Mouse (Mus musculus) CH12.LX (cell line): ENCODE measurements around the gene Arhgap42. TPM values are rescaled to one million over a fixed set of nuclear protein-coding genes. Genes with fewer than 3 reads are reported as not detected.

Experiments used
- DNase-seq: peaks from one replicate; pipeline ENCODE4 v3.0.0-alpha.2; 2013; ENCODE audit errors: extremely low read depth
- H3K27ac ChIP-seq: 2 replicates; pipeline ENCODE4 v1.5.1; 2012; ENCODE audit warnings: low read depth, mild to moderate bottlenecking, control low read depth, moderate library complexity; ENCODE audit not compliant: insufficient read depth
- H3K27me3 ChIP-seq: replicated peaks from 2 replicates; pipeline ENCODE3; 2012; ENCODE audit warnings: inconsistent platforms
- H3K36me3 ChIP-seq, 2 experiments: replicated peaks in 1 of 2; 2 replicates each; pipeline versions ENCODE3 to v1.6.1; 2012; ENCODE audit warnings: inconsistent platforms in 1 of 2, low read length in 1 of 2, mild to moderate bottlenecking in 1 of 2, mixed read lengths in 1 of 2, moderate library complexity in 1 of 2; ENCODE audit not compliant: control insufficient read depth in 1 of 2, insufficient read depth in 1 of 2
- H3K4me1 ChIP-seq, 2 experiments: 2 replicates each; pipeline ENCODE4 v1.6.1; 2012; ENCODE audit warnings: inconsistent platforms in 1 of 2, moderate library complexity in 1 of 2; ENCODE audit not compliant: insufficient read depth in 2 of 2, control insufficient read depth in 1 of 2
- H3K4me2 ChIP-seq: 2 replicates; pipeline ENCODE4 v1.6.1; 2012; ENCODE audit warnings: low read depth, mild to moderate bottlenecking, control low read depth; ENCODE audit not compliant: poor library complexity, insufficient read depth, severe bottlenecking
- H3K4me3 ChIP-seq, 3 experiments: fragments of 150-350 bp in 1 of 3; sonication (generic) in 1 of 3; replicated peaks in 1 of 3; 2 replicates each; pipeline versions ENCODE3 to v1.5.1; 2011 to 2012; ENCODE audit warnings: low read depth in 2 of 3, low read length in 2 of 3, mild to moderate bottlenecking in 2 of 3, moderate library complexity in 2 of 3, control low read depth in 1 of 3, improper control_type of control experiment in 1 of 3, inconsistent platforms in 1 of 3, mixed read lengths in 1 of 3; ENCODE audit not compliant: poor library complexity in 1 of 3
- H3K79me2 ChIP-seq: replicated peaks from 2 replicates; pipeline ENCODE4 v1.6.1; 2012; ENCODE audit warnings: mild to moderate bottlenecking, moderate library complexity; ENCODE audit not compliant: control insufficient read depth, poor library complexity, insufficient read depth, severe bottlenecking; ENCODE audit errors: extremely low read depth
- H3K9ac ChIP-seq: 2 replicates; pipeline ENCODE4 v1.6.1; 2012; ENCODE audit warnings: low read depth, mild to moderate bottlenecking, control low read depth, moderate library complexity; ENCODE audit not compliant: insufficient read depth
- H3K9me3 ChIP-seq: replicated peaks from 2 replicates; pipeline ENCODE3; 2012; ENCODE audit warnings: low read length, inconsistent platforms, mixed read lengths
- BHLHE40 ChIP-seq: IDR thresholded peaks from 2 replicates; pipeline ENCODE4 v1.6.1; 2011; ENCODE audit warnings: mild to moderate bottlenecking, low read depth, low read length, improper control_type of control experiment
- CHD1 ChIP-seq: IDR thresholded peaks from 2 replicates; pipeline ENCODE4 v1.6.1; 2012; ENCODE audit warnings: low read depth, low read length, improper control_type of control experiment, inconsistent platforms
- E2F4 ChIP-seq: IDR thresholded peaks from 2 replicates; pipeline ENCODE4 v1.6.1; 2011; ENCODE audit warnings: low read depth, low read length, improper control_type of control experiment; ENCODE audit not compliant: insufficient replicate concordance
- GABPA ChIP-seq: IDR thresholded peaks from 2 replicates; pipeline ENCODE4 v1.6.1; 2012; ENCODE audit warnings: low read depth, low read length, improper control_type of control experiment, inconsistent platforms; ENCODE audit not compliant: insufficient replicate concordance
- JUND ChIP-seq: conservative IDR thresholded peaks from 2 replicates; pipeline ENCODE4 v1.6.1; 2011; ENCODE audit warnings: low read depth, low read length, improper control_type of control experiment
- KAT2A ChIP-seq: IDR thresholded peaks from 2 replicates; pipeline ENCODE4 v1.6.1; 2012; ENCODE audit warnings: low read length, improper control_type of control experiment, inconsistent platforms; ENCODE audit not compliant: insufficient replicate concordance
- MAX ChIP-seq: IDR thresholded peaks from 2 replicates; pipeline ENCODE4 v1.6.1; 2011; ENCODE audit warnings: low read length, improper control_type of control experiment
- MXI1 ChIP-seq: IDR thresholded peaks from 2 replicates; pipeline ENCODE4 v1.6.1; 2011; ENCODE audit warnings: mild to moderate bottlenecking, low read depth, low read length, improper control_type of control experiment
- NELFE ChIP-seq: IDR thresholded peaks from 2 replicates; pipeline ENCODE4 v1.6.1; 2011; ENCODE audit warnings: low read depth, low read length, improper control_type of control experiment
- POLR2AphosphoS2 ChIP-seq: IDR thresholded peaks from 2 replicates; pipeline ENCODE4 v1.6.1; 2011; ENCODE audit warnings: low read depth, low read length, improper control_type of control experiment
- SMC3 ChIP-seq: IDR thresholded peaks from 2 replicates; pipeline ENCODE4 v1.6.1; 2011; ENCODE audit warnings: low read depth, low read length, improper control_type of control experiment
- TBP ChIP-seq: conservative IDR thresholded peaks from 2 replicates; pipeline ENCODE4 v1.6.1; 2011; ENCODE audit warnings: low read depth, low read length, improper control_type of control experiment
- TCF12 ChIP-seq: IDR thresholded peaks from 2 replicates; pipeline ENCODE4 v1.6.1; 2014; ENCODE audit warnings: low read depth, mild to moderate bottlenecking, inconsistent platforms, low read length, improper control_type of control experiment
- UBTF ChIP-seq: IDR thresholded peaks from 2 replicates; pipeline ENCODE4 v1.6.1; 2012; ENCODE audit warnings: low read depth, mild to moderate bottlenecking, inconsistent platforms, low read length, improper control_type of control experiment, moderate library complexity
- ZC3H11A ChIP-seq: IDR thresholded peaks from 2 replicates; pipeline ENCODE4 v1.6.1; 2012; ENCODE audit warnings: low read depth, mild to moderate bottlenecking, inconsistent platforms, low read length, improper control_type of control experiment
- dilution Hi-C: fragments of 300-500 bp; cut with MboI; formaldehyde crosslinking; loops from 2 replicates; pipeline ENCODE4 v1.14.3; 2020; ENCODE audit warnings: low sequenced_read_pairs; ENCODE audit not compliant: extremely low pct_unique_long_range_greater_than_20kb, extremely low pct_ligation_motif_present
- in situ Hi-C: fragments of 300-500 bp; cut with MboI; formaldehyde crosslinking; loops from 3 replicates; pipeline ENCODE4 v1.14.3; 2019; ENCODE audit warnings: low sequenced_read_pairs, low pct_ligation_motif_present, low pct_unique_long_range_greater_than_20kb, mixed read lengths
- polyA plus RNA-seq: library from polyadenylated mRNA; unstranded; fragments of >175 nt; gene quantifications from 2 replicates; pipeline ENCODE4 v1.2.1, GENCODE M21; 2012; ENCODE audit warnings: low read depth; ENCODE audit not compliant: insufficient read length
- total RNA-seq, 2 experiments: library from RNA; depleted of rRNA; stranded (reverse); fragments of 300-350 nt in 1 of 2; fragments of >200 nt in 1 of 2; gene quantifications; 2 replicates each; pipeline ENCODE4 v1.2.3; 2012 to 2014

The Arhgap42 gene
- total and polyA plus RNA-seq, 3 experiments, result not detected

- H3K27ac ChIP-seq, result no peak overlapping the region
- DNase-seq, result no peak
- H3K27me3 ChIP-seq, result no peaks in the 10 kb centered on the region
- dilution Hi-C loops, result no loop called here
- H3K4me3 ChIP-seq, result no peak overlapping the region
- in situ Hi-C loops, result no loop called here
- H3K36me3 ChIP-seq, result no peaks in the 10 kb centered on the region
- H3K9ac ChIP-seq, result no peak overlapping the region
- TF ChIP-seq NELFE (no peak), JUND (no peak), E2F4 (no peak)
- no peaks in the 10 kb centered on the region for H3K4me1 ChIP-seq
- H3K79me2 ChIP-seq, result no peaks in the 10 kb centered on the region
- peaks cover 34% of the 10 kb centered on the region for H3K9me3 ChIP-seq
- no peak overlapping the region for H3K4me2 ChIP-seq
Measured at GRCm38 (mm10) chr9:9269305-9269704, 30.4 kb upstream of the Arhgap42 start.

- Histone ChIP-seq H3K79me2 (no peaks in the 10 kb centered on the region), H3K4me2 (no peak overlapping the region), H3K4me3 (no peak overlapping the region), H3K9ac (no peak overlapping the region), H3K4me1 (no peaks in the 10 kb centered on the region), H3K27ac (no peak overlapping the region), H3K9me3 (peaks cover 34% of the 10 kb centered on the region), H3K27me3 (no peaks in the 10 kb centered on the region), H3K36me3 (no peaks in the 10 kb centered on the region)
- dilution Hi-C loops (no loop called here), in situ Hi-C loops (no loop called here)
- DNase-seq, result no peak
- TF ChIP-seq UBTF, result no peak
- no peak for TF ChIP-seq TCF12
- no peak for TF ChIP-seq CHD1
- TF ChIP-seq MXI1, result no peak
- TF ChIP-seq TBP, result no peak
- TF ChIP-seq POLR2AphosphoS2, result no peak
- no peak for TF ChIP-seq GABPA
- no peak for TF ChIP-seq MAX
- no peak for TF ChIP-seq JUND
- TF ChIP-seq KAT2A, result no peak
- no peak for TF ChIP-seq BHLHE40
- no peak for TF ChIP-seq ZC3H11A
- no peak for TF ChIP-seq SMC3
Measured at GRCm38 (mm10) chr9:9267606-9268601, 29.0 kb upstream of the Arhgap42 start.
